Mouse (Mus musculus): ENCODE measurements around the gene Rgs13. TPM values are rescaled to one million over a fixed set of nuclear protein-coding genes. Genes with fewer than 3 reads are reported as not detected.
"Not testable (repeated sequence)": the region's sequence is repeated elsewhere in the genome, so short reads cannot be mapped to it uniquely, and the experiment has no call there.

Rgs13 gene
- total RNA-seq, 2 experiments from 2014 or later = not detected

GRCm38 (mm10) chr1:144152526-144152925, 24.6 kb downstream of the Rgs13 start:
- ATAC-seq (ENCODE audit: poor library complexity, severe bottlenecking) = no peak

GRCm38 (mm10) chr1:144152184-144152525, 25.0 kb downstream of the Rgs13 start:
- no peak for ATAC-seq (ENCODE audit: poor library complexity, severe bottlenecking)

- no peak for ATAC-seq (ENCODE audit: poor library complexity, severe bottlenecking)
Measured at GRCm38 (mm10) chr1:144151401-144152183, 25.6 kb downstream of the Rgs13 start.

- ATAC-seq (ENCODE audit: poor library complexity, severe bottlenecking) = no peak
Measured at GRCm38 (mm10) chr1:144149997-144150396, 27.2 kb downstream of the Rgs13 start.

GRCm38 (mm10) chr1:144141398-144141797, 35.8 kb downstream of the Rgs13 start:
- ATAC-seq (ENCODE audit: poor library complexity, severe bottlenecking) = not testable (repeated sequence)

- peak; percentile 78 for ATAC-seq (ENCODE audit: poor library complexity, severe bottlenecking)
Measured at GRCm38 (mm10) chr1:144139847-144140246, 37.3 kb downstream of the Rgs13 start.

- no peak for ATAC-seq (ENCODE audit: poor library complexity, severe bottlenecking)
Measured at GRCm38 (mm10) chr1:144127965-144128364, 49.2 kb downstream of the Rgs13 start.

GRCm38 (mm10) chr1:144120042-144120441, 57.1 kb downstream of the Rgs13 start:
- ATAC-seq (ENCODE audit: poor library complexity, severe bottlenecking) = no peak

GRCm38 (mm10) chr1:144119456-144119855, 57.7 kb downstream of the Rgs13 start:
- ATAC-seq (ENCODE audit: poor library complexity, severe bottlenecking) = no peak

GRCm38 (mm10) chr1:144115848-144116727, 61.1 kb downstream of the Rgs13 start:
- ATAC-seq (ENCODE audit: poor library complexity, severe bottlenecking) = no peak

GRCm38 (mm10) chr1:144113438-144114074, 63.6 kb downstream of the Rgs13 start:
- no peak for ATAC-seq (ENCODE audit: poor library complexity, severe bottlenecking)

GRCm38 (mm10) chr1:144112946-144113345, 64.2 kb downstream of the Rgs13 start:
- no peak for ATAC-seq (ENCODE audit: poor library complexity, severe bottlenecking)

- no peak for ATAC-seq (ENCODE audit: poor library complexity, severe bottlenecking)
Measured at GRCm38 (mm10) chr1:144098587-144099258, 78.4 kb downstream of the Rgs13 start.

- ATAC-seq (ENCODE audit: poor library complexity, severe bottlenecking) = no peak
Measured at GRCm38 (mm10) chr1:144090410-144090809, 86.8 kb downstream of the Rgs13 start.

Other genes with a start within 250 kb of the Rgs13 start
- 474 and 499 TPM in 2 replicates for gene Rgs2, start 173.2 kb downstream of the Rgs13 start, total RNA-seq (2015)
- gene Rgs2, start 173.2 kb downstream of the Rgs13 start, total RNA-seq (2017) = 300 and 347 TPM in 2 replicates
- gene Rgs1, start 71.9 kb upstream of the Rgs13 start, total RNA-seq (2015) = 18.4 and 22.9 TPM in 2 replicates
- gene Rgs1, start 71.9 kb upstream of the Rgs13 start, total RNA-seq (2017) = 53.3 and 60.5 TPM in 2 replicates